Mouse (Mus musculus) gastrocnemius, adult 18-20 months (tissue): ENCODE results near the gene Fam180a. TPM values are rescaled to one million over a fixed set of nuclear protein-coding genes. Genes with fewer than 3 reads are reported as not detected.
A peak's percentile ranks its signal among the peaks of the same experiment; 100 is the strongest.
"Not testable (repeated sequence)": the region's sequence is repeated elsewhere in the genome, so short reads cannot be mapped to it uniquely, and the experiment has no call there.

Source experiments
- DNase-seq: peaks from one replicate; pipeline ENCODE4 v3.0.0; 2021; ENCODE audit warnings: low spot score
- long read RNA-seq, 2 experiments: library from polyadenylated mRNA; stranded (forward); transcript quantifications; one replicate each; pipeline ENCODE4 v2.0.0; 2021
- total RNA-seq, 2 experiments: library from RNA; stranded (reverse); gene quantifications; 2 replicates each; pipeline ENCODE4 v1.2.3; 2021

Fam180a gene
- total RNA-seq, result 1 to 10 TPM in 1 of 2 experiments, under 1 TPM in 1; 0.18 to 1.0 TPM
- long read RNA-seq, experiment 1, partial matches to known transcripts, result 0 of 1 reads
- long read RNA-seq, experiment 1, other reads (novel, unspliced or antisense), result 0 of 1 reads
- long read RNA-seq, experiment 2, result 0 reads

GRCm38 (mm10) chr6:35326111-35326515 is at the start of gene Fam180a:
Gene Fam180a, minus strand, starts transcription at chr6:35326141.
- DNase-seq, result peak; percentile 60

- DNase-seq, result no peak
Observed at GRCm38 (mm10) chr6:35374052-35374451, 48.1 kb upstream of the Fam180a start.

- DNase-seq, result no peak
Observed at GRCm38 (mm10) chr6:35370356-35370755, 44.4 kb upstream of the Fam180a start.

- not testable (repeated sequence) for DNase-seq
Observed at GRCm38 (mm10) chr6:35369578-35370282, 43.8 kb upstream of the Fam180a start.

GRCm38 (mm10) chr6:35362596-35362995 is 36.7 kb upstream of the Fam180a start:
- peak; percentile 39 for DNase-seq

GRCm38 (mm10) chr6:35355320-35355719 is 29.4 kb upstream of the Fam180a start:
- DNase-seq, result no peak

- DNase-seq, result no peak
Observed at GRCm38 (mm10) chr6:35354622-35354998, 28.7 kb upstream of the Fam180a start.

GRCm38 (mm10) chr6:35353846-35354621 is 28.1 kb upstream of the Fam180a start:
- no peak for DNase-seq

GRCm38 (mm10) chr6:35353416-35353815 is 27.5 kb upstream of the Fam180a start:
- no peak for DNase-seq

- no peak for DNase-seq
Observed at GRCm38 (mm10) chr6:35352867-35353266, 26.9 kb upstream of the Fam180a start.

GRCm38 (mm10) chr6:35351826-35352225 is 25.9 kb upstream of the Fam180a start:
- no peak for DNase-seq

GRCm38 (mm10) chr6:35349784-35350183 is 23.8 kb upstream of the Fam180a start:
- peak; percentile 68 for DNase-seq

- no peak for DNase-seq
Observed at GRCm38 (mm10) chr6:35338640-35339039, 12.7 kb upstream of the Fam180a start.

GRCm38 (mm10) chr6:35337836-35338235 is 11.9 kb upstream of the Fam180a start:
- DNase-seq, result no peak

- no peak for DNase-seq
Observed at GRCm38 (mm10) chr6:35335452-35335851, 9.5 kb upstream of the Fam180a start.

- no peak for DNase-seq
Observed at GRCm38 (mm10) chr6:35334278-35334677, 8.3 kb upstream of the Fam180a start.

- no peak for DNase-seq
Observed at GRCm38 (mm10) chr6:35333632-35334031, 7.7 kb upstream of the Fam180a start.

- DNase-seq, result no peak
Observed at GRCm38 (mm10) chr6:35330834-35331233, 4.9 kb upstream of the Fam180a start.

- DNase-seq, result no peak
Observed at GRCm38 (mm10) chr6:35329956-35330355, 4.0 kb upstream of the Fam180a start.

- peak; percentile 40 for DNase-seq
Observed at GRCm38 (mm10) chr6:35324306-35324705, 1.6 kb downstream of the Fam180a start.

GRCm38 (mm10) chr6:35323046-35323445 is 2.9 kb downstream of the Fam180a start:
- DNase-seq, result no peak

- no peak for DNase-seq
Observed at GRCm38 (mm10) chr6:35321105-35321504, 4.8 kb downstream of the Fam180a start.

- DNase-seq, result no peak
Observed at GRCm38 (mm10) chr6:35319850-35320249, 6.1 kb downstream of the Fam180a start.
